Mouse (Mus musculus) embryonic facial prominence, embryonic 11.5 days (tissue): ENCODE measurements around the gene Plcl1. TPM values are rescaled to one million over a fixed set of nuclear protein-coding genes. Genes with fewer than 3 reads are reported as not detected.

Experiments
- ATAC-seq: fragments of 200-750 bp; cut with Nextera tagmentation; replicated peaks from 2 replicates; pipeline ENCODE4 v1.8.0; 2017; ENCODE audit warnings: low read depth; ENCODE audit not compliant: insufficient number of reproducible peaks, low FRiP score, low TSS enrichment
- DNase-seq: peaks from one replicate; pipeline ENCODE4 v3.0.0-alpha.2; 2015; ENCODE audit warnings: low spot score
- H3K27ac ChIP-seq: fragments of 300-500 bp; sonication (generic); replicated peaks from 2 replicates; pipeline ENCODE4 v1.5.1; 2014; ENCODE audit warnings: mild to moderate bottlenecking, low read depth, low read length, control low read depth
- H3K27me3 ChIP-seq: fragments of 300-500 bp; sonication (generic); 2 replicates; pipeline ENCODE4 v1.6.1; 2014; ENCODE audit warnings: mild to moderate bottlenecking, low read length, moderate library complexity, mixed read lengths; ENCODE audit not compliant: control insufficient read depth, insufficient read depth
- H3K36me3 ChIP-seq: fragments of 300-500 bp; sonication (generic); replicated peaks from 2 replicates; pipeline ENCODE4 v1.6.1; 2014; ENCODE audit warnings: low read depth, mild to moderate bottlenecking, low read length, moderate library complexity, mixed read lengths; ENCODE audit not compliant: control insufficient read depth, insufficient read depth
- H3K4me1 ChIP-seq: fragments of 300-500 bp; sonication (generic); 2 replicates; pipeline ENCODE4 v1.6.1; 2014; ENCODE audit warnings: low read length, mixed read lengths; ENCODE audit not compliant: control insufficient read depth, insufficient read depth
- H3K4me2 ChIP-seq: fragments of 300-500 bp; sonication (generic); 2 replicates; pipeline ENCODE4 v1.6.1; 2014; ENCODE audit warnings: low read depth, mild to moderate bottlenecking, control low read depth, low read length, moderate library complexity
- H3K4me3 ChIP-seq: fragments of 300-500 bp; sonication (generic); 2 replicates; pipeline ENCODE4 v1.5.1; 2014; ENCODE audit warnings: low read depth, low read length, control low read depth
- H3K9ac ChIP-seq: fragments of 300-500 bp; sonication (generic); replicated peaks from 2 replicates; pipeline ENCODE4 v1.6.1; 2014; ENCODE audit warnings: mild to moderate bottlenecking, control low read depth, low read length
- H3K9me3 ChIP-seq: fragments of 300-500 bp; sonication (generic); replicated peaks from 2 replicates; pipeline ENCODE4 v1.6.1; 2016; ENCODE audit warnings: mild to moderate bottlenecking, low read length, inconsistent platforms, mixed read lengths; ENCODE audit not compliant: control insufficient read depth
- WGBS: fragments of 180-500 bp; shearing (Covaris S2); extraction: QIAGEN DNeasy Blood & Tissue Kit; methylation state at CpG from one replicate; pipeline ENCODE4 v1.1.7; 2014; 5-methylcytosine and 5-hydroxymethylcytosine counted together
- polyA plus RNA-seq: library from polyadenylated mRNA; unstranded; fragments of >200 nt; fragmentation: Nextera tagmentation; extraction: Ambion mirVana; gene quantifications from 2 replicates; pipeline ENCODE4 v1.2.1, GENCODE M21; 2014

Gene Plcl1
- polyA plus RNA-seq, 1 experiment from 2014 or later: 1.2 TPM

GRCm38 (mm10) chr1:55445689-55446044 is 39.9 kb downstream of the Plcl1 start:
- WGBS: 63% methylated on average over 3 of the region's 3 CpGs

GRCm38 (mm10) chr1:55446273-55446672 is 40.6 kb downstream of the Plcl1 start:
- Histone ChIP-seq H3K36me3 (no peaks in the 10 kb centered on the region), H3K9ac (no peak overlapping the region), H3K4me1 (no peaks in the 10 kb centered on the region), H3K27me3 (no peaks in the 10 kb centered on the region), H3K9me3 (no peaks in the 10 kb centered on the region), H3K4me2 (no peak overlapping the region), H3K4me3 (no peak overlapping the region), H3K27ac (no peak overlapping the region)
- no peak for DNase-seq
- ATAC-seq: no peak
- 90% methylated on average over 5 of the region's 5 CpGs for WGBS

More at GRCm38 (mm10) chr1:55445689-55446044, 39.9 kb downstream of the Plcl1 start:
- Histone ChIP-seq H3K4me3 (no peak overlapping the region), H3K27me3 (no peaks in the 10 kb centered on the region), H3K27ac (no peak overlapping the region), H3K9me3 (no peaks in the 10 kb centered on the region), H3K9ac (no peak overlapping the region), H3K36me3 (no peaks in the 10 kb centered on the region), H3K4me1 (no peaks in the 10 kb centered on the region), H3K4me2 (no peak overlapping the region)
- DNase-seq: no peak
- no peak for ATAC-seq

- no peak overlapping the region for H3K4me3 ChIP-seq
- H3K9ac ChIP-seq: no peak overlapping the region
- H3K27ac ChIP-seq: no peak overlapping the region
- H3K9me3 ChIP-seq: no peaks in the 10 kb centered on the region
- no peak for ATAC-seq
- H3K4me2 ChIP-seq: no peak overlapping the region
- H3K4me1 ChIP-seq: no peaks in the 10 kb centered on the region
- DNase-seq: no peak
- H3K36me3 ChIP-seq: no peaks in the 10 kb centered on the region
- WGBS: 90% methylated on average over 2 of the region's 2 CpGs
- H3K27me3 ChIP-seq: no peaks in the 10 kb centered on the region
Observed at GRCm38 (mm10) chr1:55446876-55447275, 41.2 kb downstream of the Plcl1 start.

GRCm38 (mm10) chr1:55447661-55448060 is 41.9 kb downstream of the Plcl1 start:
- H3K4me2 ChIP-seq: no peak overlapping the region
- H3K4me1 ChIP-seq: no peaks in the 10 kb centered on the region
- peak; percentile 21 for DNase-seq
- H3K27me3 ChIP-seq: no peaks in the 10 kb centered on the region
- no peak for ATAC-seq
- no peak overlapping the region for H3K9ac ChIP-seq
- no peaks in the 10 kb centered on the region for H3K36me3 ChIP-seq
- H3K27ac ChIP-seq: no peak overlapping the region
- 74% methylated on average over 2 of the region's 2 CpGs for WGBS
- H3K9me3 ChIP-seq: no peaks in the 10 kb centered on the region
- no peak overlapping the region for H3K4me3 ChIP-seq

- DNase-seq (no peak), ATAC-seq (no peak)
- Histone ChIP-seq H3K9ac (no peak overlapping the region), H3K27ac (no peak overlapping the region), H3K4me3 (no peak overlapping the region), H3K36me3 (no peaks in the 10 kb centered on the region), H3K9me3 (no peaks in the 10 kb centered on the region), H3K4me1 (no peaks in the 10 kb centered on the region), H3K27me3 (no peaks in the 10 kb centered on the region), H3K4me2 (no peak overlapping the region)
- WGBS: 91% methylated on average over 1 of the region's 1 CpGs
Observed at GRCm38 (mm10) chr1:55448104-55448503, 42.4 kb downstream of the Plcl1 start.

GRCm38 (mm10) chr1:55449779-55450178 is 44.1 kb downstream of the Plcl1 start:
- Histone ChIP-seq H3K4me3 (no peak overlapping the region), H3K9ac (no peak overlapping the region), H3K4me2 (no peak overlapping the region), H3K27ac (no peak overlapping the region), H3K4me1 (no peaks in the 10 kb centered on the region), H3K36me3 (no peaks in the 10 kb centered on the region), H3K9me3 (no peaks in the 10 kb centered on the region), H3K27me3 (no peaks in the 10 kb centered on the region)
- DNase-seq (no peak), ATAC-seq (no peak)
- WGBS: 80% methylated on average over 3 of the region's 3 CpGs

GRCm38 (mm10) chr1:55454119-55454518 is 48.4 kb downstream of the Plcl1 start:
- no peaks in the 10 kb centered on the region for H3K36me3 ChIP-seq
- H3K27ac ChIP-seq: no peak overlapping the region
- ATAC-seq: no peak
- no peak overlapping the region for H3K4me2 ChIP-seq
- H3K27me3 ChIP-seq: no peaks in the 10 kb centered on the region
- WGBS: 87% methylated on average over 5 of the region's 5 CpGs
- no peaks in the 10 kb centered on the region for H3K9me3 ChIP-seq
- no peak overlapping the region for H3K4me3 ChIP-seq
- H3K9ac ChIP-seq: no peak overlapping the region
- DNase-seq: no peak
- H3K4me1 ChIP-seq: no peaks in the 10 kb centered on the region

- DNase-seq: no peak
- H3K27ac ChIP-seq: no peak overlapping the region
- H3K27me3 ChIP-seq: no peaks in the 10 kb centered on the region
- H3K36me3 ChIP-seq: no peaks in the 10 kb centered on the region
- no peak overlapping the region for H3K9ac ChIP-seq
- 87% methylated on average over 5 of the region's 5 CpGs for WGBS
- H3K4me3 ChIP-seq: no peak overlapping the region
- ATAC-seq: no peak
- H3K4me1 ChIP-seq: no peaks in the 10 kb centered on the region
- H3K9me3 ChIP-seq: no peaks in the 10 kb centered on the region
- H3K4me2 ChIP-seq: no peak overlapping the region
Observed at GRCm38 (mm10) chr1:55462301-55462700, 56.6 kb downstream of the Plcl1 start.
